Mouse (Mus musculus) liver, embryonic 15.5 days (tissue): ENCODE measurements around the gene Rnasek. TPM values are rescaled to one million over a fixed set of nuclear protein-coding genes. Genes with fewer than 3 reads are reported as not detected.

Experiments
- ATAC-seq: fragments of 200-750 bp; cut with Nextera tagmentation; 2 replicates; pipeline ENCODE4 v1.8.0; 2017; ENCODE audit warnings: moderate number of reproducible peaks, mild to moderate bottlenecking, moderate library complexity; ENCODE audit not compliant: insufficient read depth
- H3K27ac ChIP-seq: fragments of 300-500 bp; sonication (generic); replicated peaks from 2 replicates; pipeline ENCODE4 v1.5.1; 2015; ENCODE audit warnings: mild to moderate bottlenecking, inconsistent platforms
- H3K27me3 ChIP-seq: fragments of 300-500 bp; sonication (generic); 2 replicates; pipeline ENCODE4 v1.6.1; 2015; ENCODE audit warnings: mild to moderate bottlenecking, inconsistent platforms
- H3K36me3 ChIP-seq: fragments of 300-500 bp; sonication (generic); replicated peaks from 2 replicates; pipeline ENCODE4 v1.6.1; 2015; ENCODE audit warnings: moderate library complexity, mild to moderate bottlenecking, inconsistent platforms
- H3K4me1 ChIP-seq: fragments of 300-500 bp; sonication (generic); replicated peaks from 2 replicates; pipeline ENCODE4 v1.6.1; 2015; ENCODE audit warnings: inconsistent platforms
- H3K4me2 ChIP-seq: fragments of 300-500 bp; sonication (generic); 2 replicates; pipeline ENCODE4 v1.6.1; 2015; ENCODE audit warnings: moderate library complexity, mild to moderate bottlenecking, inconsistent platforms
- H3K4me3 ChIP-seq: fragments of 300-500 bp; sonication (generic); replicated peaks from 2 replicates; pipeline ENCODE4 v1.5.1; 2015; ENCODE audit warnings: mild to moderate bottlenecking, inconsistent platforms
- H3K9ac ChIP-seq: fragments of 300-500 bp; sonication (generic); 2 replicates; pipeline ENCODE4 v1.6.1; 2015; ENCODE audit warnings: moderate library complexity, mild to moderate bottlenecking, inconsistent platforms
- H3K9me3 ChIP-seq: fragments of 300-500 bp; sonication (generic); replicated peaks from 2 replicates; pipeline ENCODE4 v1.6.1; 2016; ENCODE audit warnings: inconsistent platforms
- WGBS: fragments of 180-500 bp; shearing (Covaris S2); methylation state at CpG from one replicate; pipeline ENCODE4 v1.1.7; 2015; ENCODE audit warnings: mixed read lengths; ENCODE audit not compliant: insufficient replicate concordance; 5-methylcytosine and 5-hydroxymethylcytosine counted together
- polyA plus RNA-seq: library from polyadenylated mRNA; unstranded; fragments of >200 nt; fragmentation: Nextera tagmentation; extraction: Ambion mirVana; gene quantifications from 2 replicates; pipeline ENCODE4 v1.2.1, GENCODE M21; 2015

Gene Rnasek
- polyA plus RNA-seq, 1 experiment from 2014 or later, result 146 TPM

DNA sequence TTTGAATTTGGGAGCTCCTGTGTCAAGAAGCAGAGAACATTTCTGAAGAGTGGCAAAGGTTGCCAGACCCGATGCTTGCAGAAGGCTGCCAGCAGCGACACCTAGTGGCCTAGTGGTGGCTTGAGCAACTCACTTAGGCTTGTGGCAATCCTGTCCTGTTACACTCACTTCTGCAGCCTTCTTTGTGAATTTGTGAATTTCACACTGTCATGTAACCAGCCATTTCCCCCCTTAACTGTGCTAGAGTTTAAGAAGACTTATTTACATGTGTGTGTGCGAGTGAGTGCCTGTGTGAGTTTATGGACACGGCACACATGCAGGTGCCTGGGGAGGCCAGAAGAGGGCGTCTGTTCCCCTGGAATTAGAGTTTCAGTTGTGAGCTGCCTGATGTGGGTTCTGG is 38.0 kb downstream of the Rnasek start:
- WGBS, result 37% methylated on average over 5 of the region's 5 CpGs
- H3K36me3 ChIP-seq, result no peaks in the 10 kb centered on the region
- no peak overlapping the region for H3K27ac ChIP-seq
- no peaks in the 10 kb centered on the region for H3K9me3 ChIP-seq
- ATAC-seq, result no peak
- H3K9ac ChIP-seq, result no peak overlapping the region
- 0 out of 2 replicates have a peak, but pooled peaks cover 3% of the 10 kb centered on the region for H3K4me1 ChIP-seq
- peaks cover 11% of the 10 kb centered on the region; the same call in 1 of the 2 replicates for H3K27me3 ChIP-seq
- no peak overlapping the region for H3K4me2 ChIP-seq
- H3K4me3 ChIP-seq, result no peak overlapping the region

- no peak overlapping the region for H3K27ac ChIP-seq
- WGBS, result 67% methylated on average over 5 of the region's 5 CpGs
- no peak overlapping the region for H3K9ac ChIP-seq
- H3K36me3 ChIP-seq, result no peaks in the 10 kb centered on the region
- 0 out of 2 replicates have a peak, but pooled peaks cover 3% of the 10 kb centered on the region for H3K4me1 ChIP-seq
- ATAC-seq, result no peak
- H3K27me3 ChIP-seq, result 0 out of 2 replicates have a peak, but pooled peaks cover 11% of the 10 kb centered on the region
- no peaks in the 10 kb centered on the region for H3K9me3 ChIP-seq
- H3K4me2 ChIP-seq, result no peak overlapping the region
- H3K4me3 ChIP-seq, result no peak overlapping the region
Observed at GRCm38 (mm10) chr11:70200036-70200608, 39.5 kb downstream of the Rnasek start.

- 64% methylated on average over 8 of the region's 8 CpGs for WGBS
Observed at GRCm38 (mm10) chr11:70199107-70199506, 40.5 kb downstream of the Rnasek start.

DNA sequence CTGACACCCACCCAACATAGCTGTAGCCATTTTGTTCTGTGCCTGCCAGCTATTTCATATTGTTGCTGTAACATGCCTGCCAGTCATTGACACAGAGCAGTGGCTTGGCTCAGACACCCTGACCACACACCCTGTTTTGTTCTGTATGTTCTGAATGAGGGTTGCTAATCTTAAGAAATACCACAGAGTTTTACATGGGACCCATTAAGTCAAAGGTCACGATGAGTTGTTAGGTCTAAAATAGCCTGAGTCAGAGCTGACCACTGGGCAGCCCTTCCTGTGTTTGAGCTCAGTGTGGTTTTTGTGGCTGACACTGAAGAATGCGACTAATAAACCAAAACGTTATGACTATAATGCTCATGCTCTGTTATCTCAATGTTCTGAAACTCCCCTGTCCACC is 41.3 kb downstream of the Rnasek start:
- no peak overlapping the region for H3K4me2 ChIP-seq
- 24% methylated on average over 3 of the region's 3 CpGs for WGBS
- ATAC-seq, result no peak

More at GRCm38 (mm10) chr11:70199107-70199506, 40.5 kb downstream of the Rnasek start:
- ATAC-seq, result no peak
- Histone ChIP-seq H3K4me2 (no peak overlapping the region), H3K27ac (no peak overlapping the region), H3K9ac (no peak overlapping the region), H3K9me3 (no peaks in the 10 kb centered on the region), H3K4me1 (0 out of 2 replicates have a peak, but pooled peaks cover 3% of the 10 kb centered on the region), H3K27me3 (0 out of 2 replicates have a peak, but pooled peaks cover 11% of the 10 kb centered on the region), H3K36me3 (no peaks in the 10 kb centered on the region), H3K4me3 (no peak overlapping the region)

GRCm38 (mm10) chr11:70193354-70194285 is 46.0 kb downstream of the Rnasek start:
- no peak overlapping the region for H3K27ac ChIP-seq
- 53% methylated on average over 11 of the region's 11 CpGs for WGBS
- ATAC-seq, result no peak

More for the DNA sequence above, 41.3 kb downstream of the Rnasek start:
- Histone ChIP-seq H3K4me3 (no peak overlapping the region), H3K36me3 (no peaks in the 10 kb centered on the region), H3K4me1 (0 out of 2 replicates have a peak, but pooled peaks cover 3% of the 10 kb centered on the region), H3K27me3 (0 out of 2 replicates have a peak, but pooled peaks cover 8% of the 10 kb centered on the region), H3K9me3 (no peaks in the 10 kb centered on the region), H3K9ac (no peak overlapping the region), H3K27ac (no peak overlapping the region)

GRCm38 (mm10) chr11:70192157-70192556 is 47.5 kb downstream of the Rnasek start:
- Histone ChIP-seq H3K27ac (no peak overlapping the region), H3K9me3 (no peaks in the 10 kb centered on the region), H3K4me1 (no peaks in the 10 kb centered on the region), H3K4me3 (no peak overlapping the region), H3K4me2 (no peak overlapping the region), H3K36me3 (no peaks in the 10 kb centered on the region), H3K9ac (no peak overlapping the region), H3K27me3 (no peaks in the 10 kb centered on the region)
- no peak for ATAC-seq
- WGBS, result 59% methylated on average over 4 of the region's 4 CpGs

More at GRCm38 (mm10) chr11:70193354-70194285, 46.0 kb downstream of the Rnasek start:
- Histone ChIP-seq H3K4me3 (no peak overlapping the region), H3K36me3 (no peaks in the 10 kb centered on the region), H3K27me3 (no peaks in the 10 kb centered on the region), H3K4me1 (no peaks in the 10 kb centered on the region), H3K9ac (no peak overlapping the region), H3K9me3 (no peaks in the 10 kb centered on the region), H3K4me2 (no peak overlapping the region)

- no peaks in the 10 kb centered on the region for H3K9me3 ChIP-seq
- H3K4me2 ChIP-seq, result no peak overlapping the region
- no peaks in the 10 kb centered on the region for H3K27me3 ChIP-seq
- no peak overlapping the region for H3K4me3 ChIP-seq
- WGBS, result 55% methylated on average over 6 of the region's 6 CpGs
- H3K9ac ChIP-seq, result no peak overlapping the region
- H3K36me3 ChIP-seq, result no peaks in the 10 kb centered on the region
- H3K27ac ChIP-seq, result no peak overlapping the region
- no peaks in the 10 kb centered on the region for H3K4me1 ChIP-seq
- no peak for ATAC-seq
Observed at GRCm38 (mm10) chr11:70191188-70191587, 48.5 kb downstream of the Rnasek start.

GRCm38 (mm10) chr11:70189319-70190134 is 50.1 kb downstream of the Rnasek start:
- Histone ChIP-seq H3K9ac (no peak overlapping the region), H3K4me3 (no peak overlapping the region), H3K9me3 (no peaks in the 10 kb centered on the region), H3K27me3 (no peaks in the 10 kb centered on the region), H3K4me2 (no peak overlapping the region), H3K4me1 (no peaks in the 10 kb centered on the region), H3K36me3 (no peaks in the 10 kb centered on the region), H3K27ac (no peak overlapping the region)
- WGBS, result 78% methylated on average over 28 of the region's 28 CpGs
- no peak for ATAC-seq
